Mouse (Mus musculus): ENCODE data around the gene Dhx37. TPM values are rescaled to one million over a fixed set of nuclear protein-coding genes. Genes with fewer than 3 reads are reported as not detected.
A peak's percentile ranks its signal among the peaks of the same experiment; 100 is the strongest.

The Dhx37 gene
- polyA plus RNA-seq, 1 experiment from 2014 or later = 13.3 TPM

DNA sequence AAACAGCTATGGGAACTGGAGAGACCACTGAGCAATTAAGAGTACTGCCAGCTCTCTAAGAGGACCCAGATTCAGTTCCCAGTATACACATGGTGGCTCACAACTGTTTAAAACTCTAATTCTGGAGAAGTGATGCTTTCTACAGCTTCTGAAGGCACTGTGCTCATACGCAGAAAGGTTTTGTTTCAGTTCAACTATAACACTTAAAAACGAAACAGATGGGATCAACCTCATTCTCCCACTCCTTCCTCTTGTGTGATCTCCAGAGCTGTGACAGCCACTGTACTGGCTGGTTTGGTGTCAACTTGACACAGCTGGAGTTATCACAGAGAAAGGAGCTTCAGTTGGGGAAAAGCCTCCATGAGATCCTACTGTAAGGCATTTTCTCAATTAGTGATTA, 58.0 kb downstream of the Dhx37 start:
- no peak overlapping the region for H3K4me3 ChIP-seq (ENCODE audit: low read depth, low read length)
- TF ChIP-seq CTCF (IDR thresholded peaks at IDR 0.05; ENCODE audit: low read depth) = no peak
- no peak overlapping the region for H3K27ac ChIP-seq (ENCODE audit: low read depth)
- no peaks in the 10 kb centered on the region for H3K4me1 ChIP-seq (ENCODE audit: insufficient read depth)
- 86% methylated on average over 2 of the region's 2 CpGs for WGBS
- ATAC-seq (ENCODE audit: insufficient read depth) (no peak), DNase-seq (no peak)
- no peaks in the 10 kb centered on the region for H3K36me3 ChIP-seq (ENCODE audit: insufficient read depth)
- no peak overlapping the region for H3K4me2 ChIP-seq
- no peaks in the 10 kb centered on the region for H3K27me3 ChIP-seq (ENCODE audit: insufficient read depth, low read length)
- H3K9ac ChIP-seq = no peak overlapping the region
- H3K9me3 ChIP-seq (ENCODE audit: low read depth, low read length) = no peaks in the 10 kb centered on the region

DNA sequence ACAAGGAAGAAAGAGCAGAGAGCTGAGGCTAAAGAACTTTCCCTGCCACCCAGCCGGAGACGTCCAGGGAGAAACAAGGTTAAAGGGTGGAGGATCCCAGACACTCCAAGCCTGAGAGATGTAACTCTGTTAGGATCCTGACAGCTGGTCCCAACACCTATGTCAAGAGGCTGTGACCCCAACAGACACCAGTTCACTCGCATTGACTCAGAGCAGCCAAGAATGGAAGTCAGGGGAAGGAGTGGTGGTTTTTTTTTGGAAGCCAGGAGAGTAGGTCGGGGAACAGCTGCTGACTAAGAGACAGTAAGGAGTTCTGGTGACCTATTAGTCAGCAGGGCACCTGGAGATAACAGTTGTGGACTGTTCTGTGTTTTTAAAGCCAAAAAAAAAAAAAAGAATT, 61.9 kb downstream of the Dhx37 start:
- WGBS = 57% methylated on average over 4 of the region's 4 CpGs

DNA sequence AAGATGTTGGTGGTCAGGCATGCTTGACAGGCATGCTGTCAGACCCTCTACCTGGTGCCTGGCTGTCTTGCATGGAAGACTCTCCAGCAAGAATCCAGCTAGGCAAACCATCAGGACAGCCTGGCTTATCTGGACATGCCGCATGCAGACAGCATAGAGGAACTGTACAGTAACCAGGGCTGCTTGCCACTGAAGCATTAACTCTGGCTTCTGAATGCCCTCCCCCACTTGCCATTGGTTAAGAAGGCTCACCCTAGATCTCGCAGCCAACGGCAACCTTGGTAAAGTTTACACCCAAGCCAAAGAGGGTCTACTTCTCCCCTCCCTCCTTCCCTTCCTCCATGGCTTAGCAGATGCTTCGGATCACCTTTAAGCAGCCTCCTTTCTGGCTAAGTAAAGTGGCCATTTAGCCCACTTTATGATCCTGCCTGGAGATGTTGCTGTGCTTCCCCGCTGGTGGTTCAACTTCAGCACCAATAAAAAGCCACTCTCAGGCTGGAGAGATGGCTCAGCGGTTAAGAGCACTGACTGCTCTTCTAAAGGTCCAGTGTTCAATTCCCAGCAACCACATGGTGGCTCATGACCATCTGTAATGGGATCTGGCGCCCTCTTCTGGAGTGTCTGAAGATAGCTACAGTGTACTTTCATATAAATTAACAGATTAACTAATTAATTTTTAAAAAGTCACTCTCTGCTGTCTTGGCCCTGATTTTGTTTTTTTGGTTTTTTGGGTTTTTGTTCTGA, 62.8 kb downstream of the Dhx37 start:
- Histone ChIP-seq H3K27ac (ENCODE audit: low read depth) (no peak overlapping the region), H3K4me2 (no peak overlapping the region), H3K36me3 (ENCODE audit: insufficient read depth) (no peaks in the 10 kb centered on the region), H3K4me3 (ENCODE audit: low read depth, low read length) (no peak overlapping the region), H3K9me3 (ENCODE audit: low read depth, low read length) (no peaks in the 10 kb centered on the region), H3K4me1 (ENCODE audit: insufficient read depth) (no peaks in the 10 kb centered on the region), H3K27me3 (ENCODE audit: insufficient read depth, low read length) (no peaks in the 10 kb centered on the region), H3K9ac (no peak overlapping the region)
- 70% methylated on average over 7 of the region's 7 CpGs for WGBS
- DNase-seq (no peak), ATAC-seq (ENCODE audit: insufficient read depth) (no peak)
- peak; percentile 24 for TF ChIP-seq CTCF (IDR thresholded peaks at IDR 0.05; ENCODE audit: low read depth)

More for the DNA sequence above, 61.9 kb downstream of the Dhx37 start:
- Histone ChIP-seq H3K27ac (ENCODE audit: low read depth) (no peak overlapping the region), H3K4me3 (ENCODE audit: low read depth, low read length) (no peak overlapping the region), H3K4me2 (no peak overlapping the region), H3K36me3 (ENCODE audit: insufficient read depth) (no peaks in the 10 kb centered on the region), H3K4me1 (ENCODE audit: insufficient read depth) (no peaks in the 10 kb centered on the region), H3K9ac (no peak overlapping the region), H3K27me3 (ENCODE audit: insufficient read depth, low read length) (no peaks in the 10 kb centered on the region), H3K9me3 (ENCODE audit: low read depth, low read length) (no peaks in the 10 kb centered on the region)
- no peak for ATAC-seq (ENCODE audit: insufficient read depth)
- DNase-seq = no peak
- no peak for TF ChIP-seq CTCF (IDR thresholded peaks at IDR 0.05; ENCODE audit: low read depth)

DNA sequence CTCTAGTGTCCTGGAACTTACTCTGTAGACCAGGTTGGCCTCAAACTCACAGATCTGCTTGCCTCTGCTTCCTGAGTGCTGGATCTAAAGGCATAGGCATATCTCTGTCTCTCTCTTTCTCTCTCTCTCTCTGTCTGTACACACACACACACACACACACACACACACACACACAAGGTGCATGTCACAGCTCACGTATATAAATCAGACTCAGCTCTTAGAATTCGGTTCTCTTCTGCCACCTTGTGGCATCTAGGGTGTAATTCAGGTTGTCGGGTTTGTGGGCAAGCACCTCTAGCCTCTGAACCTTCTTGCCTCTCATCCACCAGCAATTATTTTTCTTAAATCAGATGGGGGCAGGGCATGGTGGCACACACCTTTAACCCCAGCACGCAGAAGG, 65.4 kb downstream of the Dhx37 start:
- peak; percentile 85 for TF ChIP-seq CTCF (IDR thresholded peaks at IDR 0.05; ENCODE audit: low read depth)
- Histone ChIP-seq H3K4me1 (ENCODE audit: insufficient read depth) (no peaks in the 10 kb centered on the region; the same call in 1 of the 2 replicates), H3K9ac (no peak overlapping the region), H3K9me3 (ENCODE audit: low read depth, low read length) (no peaks in the 10 kb centered on the region), H3K4me3 (ENCODE audit: low read depth, low read length) (no peak overlapping the region), H3K27me3 (ENCODE audit: insufficient read depth, low read length) (no peaks in the 10 kb centered on the region), H3K36me3 (ENCODE audit: insufficient read depth) (no peaks in the 10 kb centered on the region), H3K27ac (ENCODE audit: low read depth) (no peak overlapping the region), H3K4me2 (no peak overlapping the region)
- DNase-seq (peak; percentile 86), ATAC-seq (ENCODE audit: insufficient read depth) (peak; percentile 24; the same call in 1 of the 2 replicates)
- 0% methylated on average over 4 of the region's 4 CpGs for WGBS

DNA sequence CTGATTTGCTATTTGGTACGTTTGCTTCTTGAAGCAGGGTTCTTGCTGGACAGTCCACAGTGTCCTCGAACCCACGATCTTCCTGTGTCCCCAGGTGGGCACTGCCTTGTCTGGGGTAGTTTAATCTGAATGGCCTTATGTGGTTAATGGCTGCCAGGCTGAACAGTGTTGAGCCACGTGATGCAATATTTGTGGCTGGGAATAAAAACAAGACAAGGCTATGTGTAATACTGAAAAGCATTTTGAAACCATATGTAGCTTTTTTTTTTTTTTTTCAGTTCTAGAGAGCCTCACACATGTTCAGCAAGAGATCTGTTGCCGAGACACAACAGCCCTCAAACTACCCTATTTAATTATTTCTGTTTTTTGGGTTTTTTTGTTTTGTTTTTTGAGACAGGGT, 65.8 kb downstream of the Dhx37 start:
- no peak overlapping the region for H3K27ac ChIP-seq (ENCODE audit: low read depth)
- H3K9ac ChIP-seq = no peak overlapping the region
- H3K36me3 ChIP-seq (ENCODE audit: insufficient read depth) = no peaks in the 10 kb centered on the region
- DNase-seq = no peak
- 63% methylated on average over 5 of the region's 5 CpGs for WGBS
- ATAC-seq (ENCODE audit: insufficient read depth) = no peak
- H3K4me2 ChIP-seq = no peak overlapping the region
- H3K9me3 ChIP-seq (ENCODE audit: low read depth, low read length) = no peaks in the 10 kb centered on the region
- no peaks in the 10 kb centered on the region for H3K27me3 ChIP-seq (ENCODE audit: insufficient read depth, low read length)
- TF ChIP-seq CTCF (IDR thresholded peaks at IDR 0.05; ENCODE audit: low read depth) = no peak
- H3K4me3 ChIP-seq (ENCODE audit: low read depth, low read length) = no peak overlapping the region
- H3K4me1 ChIP-seq (ENCODE audit: insufficient read depth) = no peaks in the 10 kb centered on the region; the same call in 1 of the 2 replicates

DNA sequence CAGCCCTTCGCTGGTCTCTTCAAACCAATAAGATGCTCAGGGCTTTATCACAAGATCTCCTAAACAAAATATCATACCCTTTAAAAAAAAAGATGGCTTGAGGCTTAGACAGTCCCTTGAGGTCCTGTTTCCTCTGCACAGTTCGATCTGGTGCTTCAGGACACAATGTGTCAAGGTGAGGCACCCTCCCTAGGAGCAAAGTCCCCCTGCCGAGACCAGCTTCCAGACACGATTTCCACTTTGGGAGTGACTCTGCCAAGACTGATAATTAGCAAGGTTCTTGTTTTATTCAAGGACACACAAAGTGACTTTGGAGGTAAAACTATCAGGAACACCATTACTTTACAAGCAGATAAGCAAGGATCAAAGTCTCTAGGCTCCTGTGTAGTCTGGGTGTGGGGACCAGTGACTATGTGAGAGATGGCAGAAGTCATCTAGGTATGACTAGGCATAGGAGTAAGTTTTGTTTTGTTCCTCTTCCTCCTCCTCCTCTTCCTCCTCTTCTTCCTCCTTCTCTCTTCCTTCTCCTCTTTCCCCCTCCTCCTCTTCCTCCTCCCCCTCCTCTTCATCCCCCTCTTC, 69.0 kb downstream of the Dhx37 start:
- no peaks in the 10 kb centered on the region for H3K9me3 ChIP-seq (ENCODE audit: low read depth, low read length)
- H3K4me2 ChIP-seq = no peak overlapping the region
- H3K4me3 ChIP-seq (ENCODE audit: low read depth, low read length) = no peak overlapping the region
- 68% methylated on average over 4 of the region's 4 CpGs for WGBS
- H3K4me1 ChIP-seq (ENCODE audit: insufficient read depth) = no peaks in the 10 kb centered on the region; the same call in 1 of the 2 replicates
- DNase-seq = no peak
- TF ChIP-seq CTCF (IDR thresholded peaks at IDR 0.05; ENCODE audit: low read depth) = no peak
- H3K9ac ChIP-seq = no peak overlapping the region
- H3K27ac ChIP-seq (ENCODE audit: low read depth) = no peak overlapping the region
- H3K27me3 ChIP-seq (ENCODE audit: insufficient read depth, low read length) = no peaks in the 10 kb centered on the region
- no peaks in the 10 kb centered on the region for H3K36me3 ChIP-seq (ENCODE audit: insufficient read depth)
- no peak for ATAC-seq (ENCODE audit: insufficient read depth)

DNA sequence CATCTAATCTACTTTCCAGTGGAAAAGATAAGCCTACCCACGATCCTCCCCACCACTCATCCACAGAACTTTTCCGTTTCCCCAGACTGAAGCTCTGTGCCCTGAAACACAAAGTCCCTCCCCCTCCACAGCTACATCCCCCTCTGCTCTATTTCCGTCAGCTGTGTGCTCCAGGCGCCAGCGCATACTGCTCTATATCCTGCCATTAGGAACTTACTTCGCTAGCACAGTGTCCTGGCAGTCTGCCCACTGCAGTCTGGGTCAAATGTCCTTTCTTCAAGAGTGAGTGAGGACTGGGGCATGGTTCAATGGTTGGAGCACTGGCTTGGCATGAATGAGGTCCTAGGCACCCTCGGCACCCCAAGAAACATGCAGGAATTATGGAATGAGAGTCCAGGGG, 70.0 kb downstream of the Dhx37 start:
- DNase-seq = peak; percentile 81
- Histone ChIP-seq H3K27ac (ENCODE audit: low read depth) (no peak overlapping the region), H3K4me2 (no peak overlapping the region), H3K9ac (no peak overlapping the region), H3K4me1 (ENCODE audit: insufficient read depth) (no peaks in the 10 kb centered on the region; the same call in 1 of the 2 replicates), H3K4me3 (ENCODE audit: low read depth, low read length) (no peak overlapping the region), H3K36me3 (ENCODE audit: insufficient read depth) (no peaks in the 10 kb centered on the region), H3K9me3 (ENCODE audit: low read depth, low read length) (no peaks in the 10 kb centered on the region), H3K27me3 (ENCODE audit: insufficient read depth, low read length) (no peaks in the 10 kb centered on the region)
- 46% methylated on average over 7 of the region's 7 CpGs for WGBS
- TF ChIP-seq CTCF (IDR thresholded peaks at IDR 0.05; ENCODE audit: low read depth) = no peak
- peak; percentile 83 for ATAC-seq (ENCODE audit: insufficient read depth)

Small RNA genes within 50 kb of the gene (microRNA-seq; reads per million reads assigned to microRNA genes)
- gene Gm27551 (ENCODE audit: borderline number of aligned reads) = not detected

Other genes with a start within 250 kb of the Dhx37 start
- 51.4 and 58.0 TPM in 2 replicates for gene Scarb1, start 93.0 kb downstream of the Dhx37 start, polyA plus RNA-seq (2014; fragmentation: Nextera tagmentation; extraction: Ambion mirVana)
- 0.45 and 0.46 TPM in 2 replicates for gene Gm10382, start 44.8 kb downstream of the Dhx37 start, polyA plus RNA-seq (2014; fragmentation: Nextera tagmentation; extraction: Ambion mirVana)
- gene Ubc, start 43.9 kb downstream of the Dhx37 start, polyA plus RNA-seq (2014; fragmentation: Nextera tagmentation; extraction: Ambion mirVana) = 1,057 and 1,103 TPM in 2 replicates
- 37.6 and 37.9 TPM in 2 replicates for gene Bri3bp, start 7.4 kb upstream of the Dhx37 start, polyA plus RNA-seq (2014; fragmentation: Nextera tagmentation; extraction: Ambion mirVana)
- gene Aacs, start 41.7 kb upstream of the Dhx37 start, polyA plus RNA-seq (2014; fragmentation: Nextera tagmentation; extraction: Ambion mirVana) = 37.1 and 42.7 TPM in 2 replicates
- gene Tmem132b, start 97.7 kb upstream of the Dhx37 start, polyA plus RNA-seq (2014; fragmentation: Nextera tagmentation; extraction: Ambion mirVana) = not detected in 2 replicates

All from lung, embryonic 14.5 days (tissue).